Mouse (Mus musculus) hindbrain, postnatal 0 days (tissue): ENCODE measurements at regions not wholly inside any gene's neighbourhood (a gene's known extent, or its start where the extent isn't known, plus 50 kb on each side); places are given as distances from the start of the nearest gene placed in this dataset.
A peak's percentile ranks its signal among the peaks of the same experiment; 100 is the strongest.

Experiments used
- ATAC-seq: fragments of 200-750 bp; cut with Nextera tagmentation; 2 replicates; pipeline ENCODE4 v1.8.0; 2017; ENCODE audit warnings: mild to moderate bottlenecking, moderate TSS enrichment, moderate library complexity
- DNase-seq: peaks from one replicate; pipeline ENCODE4 v3.0.0-alpha.2; 2015; ENCODE audit warnings: low spot score
- H3K27ac ChIP-seq: fragments of 300-500 bp; sonication (generic); 2 replicates; pipeline ENCODE4 v1.5.1; 2014; ENCODE audit warnings: mild to moderate bottlenecking
- H3K27me3 ChIP-seq: fragments of 300-500 bp; sonication (generic); 2 replicates; pipeline ENCODE4 v1.6.1; 2014; ENCODE audit warnings: low read length, mixed read lengths; ENCODE audit not compliant: insufficient read depth
- H3K36me3 ChIP-seq: fragments of 300-500 bp; sonication (generic); 2 replicates; pipeline ENCODE4 v1.6.1; 2014; ENCODE audit warnings: low read length, mixed read lengths; ENCODE audit not compliant: insufficient read depth
- H3K4me1 ChIP-seq: fragments of 300-500 bp; sonication (generic); 2 replicates; pipeline ENCODE4 v1.6.1; 2014; ENCODE audit warnings: antibody characterized with exemption, low read length, mixed read lengths; ENCODE audit not compliant: insufficient read depth
- H3K4me2 ChIP-seq: fragments of 300-500 bp; sonication (generic); 2 replicates; pipeline ENCODE4 v1.6.1; 2014; ENCODE audit warnings: low read depth, mild to moderate bottlenecking, low read length, moderate library complexity, mixed read lengths
- H3K4me3 ChIP-seq: fragments of 300-500 bp; sonication (generic); 2 replicates; pipeline ENCODE4 v1.5.1; 2014; ENCODE audit warnings: low read length
- H3K9ac ChIP-seq: fragments of 300-500 bp; sonication (generic); replicated peaks from 2 replicates; pipeline ENCODE4 v1.6.1; 2014; ENCODE audit warnings: mild to moderate bottlenecking, low read length, moderate library complexity, mixed read lengths
- H3K9me3 ChIP-seq: fragments of 300-500 bp; sonication (generic); 2 replicates; pipeline ENCODE4 v1.6.1; 2016; ENCODE audit warnings: low read length, mixed read lengths
- CTCF ChIP-seq: IDR thresholded peaks from 2 replicates; pipeline ENCODE4 v1.5.1; 2016; ENCODE audit warnings: antibody characterized with exemption, control low read depth, low read depth
- WGBS: fragments of 180-500 bp; shearing (Covaris S2); extraction: QIAGEN DNeasy Blood & Tissue Kit; methylation state at CpG from one replicate; pipeline ENCODE4 v1.1.7; 2014; 5-methylcytosine and 5-hydroxymethylcytosine counted together

DNA sequence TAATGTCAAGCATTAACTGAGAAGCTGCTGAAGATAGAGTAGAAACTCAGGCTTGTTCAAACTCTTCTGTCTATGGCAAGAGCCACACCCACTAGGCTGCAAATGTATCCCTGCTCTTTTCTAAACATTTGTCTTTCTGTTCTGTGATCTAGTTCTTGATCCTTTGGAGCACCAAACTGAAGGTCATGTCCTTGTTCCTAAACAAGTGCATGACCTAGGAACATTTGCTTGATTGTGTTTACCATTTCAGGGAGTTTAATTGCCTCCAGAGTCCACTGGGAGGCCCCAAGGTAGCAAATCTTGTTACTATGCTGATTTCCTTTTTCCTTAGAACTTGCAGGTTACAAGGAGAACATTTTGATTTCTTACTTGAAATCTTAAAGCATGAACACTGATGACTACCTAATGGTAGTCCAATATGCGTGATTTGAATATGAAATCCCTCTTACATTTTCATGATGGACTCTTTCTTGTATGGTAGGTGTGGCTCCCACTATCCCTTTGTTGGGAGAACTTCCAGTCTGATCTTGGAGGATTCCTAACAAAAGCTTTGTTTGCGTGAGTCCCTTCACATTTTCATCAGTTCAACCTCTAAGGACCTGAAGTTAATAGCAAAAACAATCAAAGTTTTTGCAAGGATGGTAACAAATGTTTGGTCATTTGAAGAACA lies 652.9 kb upstream of the 4930452B06Rik start:
- WGBS = 91% methylated on average over 2 of the region's 2 CpGs
- no peak for ATAC-seq

DNA sequence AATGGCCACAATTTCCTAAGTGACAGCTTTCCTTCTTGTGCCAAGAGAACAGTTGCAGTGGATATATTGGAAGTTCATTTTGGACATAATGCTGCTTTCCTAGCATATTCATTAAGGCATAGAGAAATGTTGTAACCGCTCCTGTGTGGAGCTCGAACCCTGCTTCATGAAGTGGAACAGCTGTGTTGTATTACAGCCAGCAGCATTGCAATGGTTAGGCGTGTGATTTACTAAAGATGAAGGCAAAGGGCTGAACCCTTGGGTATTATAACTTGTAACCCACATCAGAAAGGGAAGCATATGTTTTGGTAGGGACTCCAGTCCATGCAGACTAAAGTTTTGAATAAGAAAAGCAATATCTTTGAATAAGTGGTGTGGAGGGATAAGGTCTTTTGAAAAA lies 649.2 kb upstream of the 4930452B06Rik start:
- ATAC-seq (no peak), DNase-seq (no peak)
- TF ChIP-seq CTCF = no peak
- no peaks in the 10 kb centered on the region for H3K4me1 ChIP-seq
- no peak overlapping the region for H3K27ac ChIP-seq
- no peaks in the 10 kb centered on the region for H3K9me3 ChIP-seq
- H3K36me3 ChIP-seq = no peaks in the 10 kb centered on the region
- WGBS = 71% methylated on average over 3 of the region's 3 CpGs
- no peaks in the 10 kb centered on the region for H3K27me3 ChIP-seq
- no peak overlapping the region for H3K4me3 ChIP-seq
- no peak overlapping the region for H3K9ac ChIP-seq
- no peak overlapping the region for H3K4me2 ChIP-seq

More for the DNA sequence above, 652.9 kb upstream of the 4930452B06Rik start:
- no peaks in the 10 kb centered on the region for H3K36me3 ChIP-seq
- DNase-seq = no peak
- no peak overlapping the region for H3K27ac ChIP-seq
- no peaks in the 10 kb centered on the region for H3K9me3 ChIP-seq
- no peak overlapping the region for H3K4me3 ChIP-seq
- no peak overlapping the region for H3K9ac ChIP-seq
- H3K4me1 ChIP-seq = no peaks in the 10 kb centered on the region
- no peak overlapping the region for H3K4me2 ChIP-seq
- H3K27me3 ChIP-seq = no peaks in the 10 kb centered on the region
- TF ChIP-seq CTCF = no peak

DNA sequence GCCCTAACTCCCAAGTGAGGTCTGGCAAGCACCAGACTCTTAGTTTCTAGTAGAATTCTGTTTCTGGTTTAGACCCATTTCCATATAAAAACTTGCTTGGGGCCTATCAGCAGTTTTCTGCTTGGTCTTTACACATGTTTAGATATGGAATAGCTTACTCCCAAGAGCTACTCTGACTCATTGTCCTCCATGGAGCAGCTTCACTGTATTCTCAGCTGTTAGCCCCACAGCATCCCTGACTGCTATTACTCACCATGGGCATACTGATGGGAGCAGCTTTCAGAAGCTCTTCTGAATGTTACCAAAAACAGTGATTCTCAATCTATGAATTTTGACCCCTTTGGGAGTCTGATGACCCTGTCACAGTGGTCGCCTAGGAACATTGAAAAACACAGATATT lies 630.1 kb upstream of the 4930452B06Rik start:
- H3K36me3 ChIP-seq = no peaks in the 10 kb centered on the region
- H3K9ac ChIP-seq = no peak overlapping the region
- no peaks in the 10 kb centered on the region for H3K4me1 ChIP-seq
- DNase-seq = no peak
- TF ChIP-seq CTCF = no peak
- no peaks in the 10 kb centered on the region for H3K27me3 ChIP-seq
- H3K4me2 ChIP-seq = no peak overlapping the region
- H3K4me3 ChIP-seq = no peak overlapping the region
- no peak for ATAC-seq
- WGBS = 80% methylated on average over 1 of the region's 1 CpGs
- H3K27ac ChIP-seq = no peak overlapping the region
- peaks cover 4% of the 10 kb centered on the region; the same call in 1 of the 2 replicates for H3K9me3 ChIP-seq

DNA sequence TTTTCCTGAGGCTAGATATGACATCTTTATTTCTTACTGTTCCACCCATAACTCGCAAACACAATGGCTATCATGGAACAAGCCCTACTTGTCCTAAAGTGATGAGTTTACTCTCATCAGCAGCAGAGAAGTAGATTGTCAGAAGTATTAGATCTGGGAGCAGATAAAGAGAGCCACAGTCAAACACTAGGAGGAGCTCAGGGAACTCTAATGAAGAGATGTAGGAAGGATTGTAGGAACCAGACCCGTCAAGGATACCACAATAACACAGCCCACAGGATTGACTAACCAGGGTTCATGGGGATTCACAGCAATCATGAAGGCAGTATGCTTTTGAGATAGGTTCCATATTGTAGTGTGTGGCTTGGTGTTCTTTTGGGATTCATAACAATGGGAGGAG lies 628.5 kb upstream of the 4930452B06Rik start:
- H3K4me2 ChIP-seq = no peak overlapping the region
- H3K36me3 ChIP-seq = no peaks in the 10 kb centered on the region
- H3K27ac ChIP-seq = no peak overlapping the region
- TF ChIP-seq CTCF = peak; percentile 39
- H3K27me3 ChIP-seq = no peaks in the 10 kb centered on the region
- H3K4me3 ChIP-seq = no peak overlapping the region
- WGBS = 68% methylated on average over 2 of the region's 2 CpGs
- H3K9me3 ChIP-seq = no peaks in the 10 kb centered on the region
- no peak for ATAC-seq
- no peak for DNase-seq
- no peaks in the 10 kb centered on the region for H3K4me1 ChIP-seq
- H3K9ac ChIP-seq = no peak overlapping the region

DNA sequence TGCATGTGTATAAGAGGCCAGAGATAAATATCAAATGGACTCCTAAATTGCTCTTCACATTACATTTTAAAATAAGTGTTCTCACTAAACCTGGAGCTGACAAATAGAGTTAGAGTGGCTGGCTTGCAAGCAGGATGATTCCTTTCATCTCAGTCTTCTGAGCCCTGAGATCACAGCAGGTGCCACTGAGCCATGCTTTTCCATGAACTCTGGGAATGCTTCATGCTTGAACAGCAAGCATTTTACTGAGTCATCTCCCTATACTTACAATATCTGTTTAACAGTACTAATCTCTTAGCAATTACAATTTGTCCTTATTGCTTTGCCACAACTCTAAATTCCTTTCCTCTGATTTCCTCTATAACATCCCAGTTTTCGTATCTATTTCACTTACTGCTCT lies 622.1 kb upstream of the 4930452B06Rik start:
- TF ChIP-seq CTCF = no peak
- ATAC-seq (no peak), DNase-seq (no peak)
- Histone ChIP-seq H3K9ac (no peak overlapping the region), H3K27me3 (no peaks in the 10 kb centered on the region), H3K36me3 (no peaks in the 10 kb centered on the region), H3K4me3 (no peak overlapping the region), H3K4me1 (no peaks in the 10 kb centered on the region), H3K4me2 (no peak overlapping the region), H3K9me3 (no peaks in the 10 kb centered on the region), H3K27ac (no peak overlapping the region)
- 71% methylated on average over 1 of the region's 1 CpGs for WGBS

DNA sequence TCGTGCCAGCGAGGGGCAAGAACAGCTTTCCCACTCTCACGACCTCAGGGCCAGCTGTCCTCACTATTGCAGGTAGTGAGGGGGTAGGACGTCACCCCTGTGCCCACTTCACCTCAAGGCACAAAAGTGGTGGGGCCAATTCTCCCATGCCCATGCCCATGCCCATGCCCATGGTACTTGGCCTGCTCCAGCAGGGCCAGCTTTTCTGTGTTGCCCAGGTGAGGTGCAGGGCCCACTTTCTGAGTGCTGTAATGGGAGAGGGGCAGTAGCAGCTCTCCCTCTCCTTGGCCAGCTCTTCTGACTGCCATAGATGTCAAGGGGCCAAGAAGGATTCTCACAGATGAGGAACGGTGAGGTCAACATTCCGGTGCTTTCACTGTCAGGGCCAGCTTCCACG lies 619.6 kb upstream of the 4930452B06Rik start:
- DNase-seq = no peak
- Histone ChIP-seq H3K4me2 (no peak overlapping the region), H3K9ac (no peak overlapping the region), H3K36me3 (no peaks in the 10 kb centered on the region), H3K4me1 (no peaks in the 10 kb centered on the region), H3K27ac (no peak overlapping the region), H3K9me3 (no peaks in the 10 kb centered on the region), H3K27me3 (no peaks in the 10 kb centered on the region), H3K4me3 (no peak overlapping the region)
- ATAC-seq = peak; percentile 18; the same call in 1 of the 2 replicates
- no peak for TF ChIP-seq CTCF
- 93% methylated on average over 7 of the region's 7 CpGs for WGBS

DNA sequence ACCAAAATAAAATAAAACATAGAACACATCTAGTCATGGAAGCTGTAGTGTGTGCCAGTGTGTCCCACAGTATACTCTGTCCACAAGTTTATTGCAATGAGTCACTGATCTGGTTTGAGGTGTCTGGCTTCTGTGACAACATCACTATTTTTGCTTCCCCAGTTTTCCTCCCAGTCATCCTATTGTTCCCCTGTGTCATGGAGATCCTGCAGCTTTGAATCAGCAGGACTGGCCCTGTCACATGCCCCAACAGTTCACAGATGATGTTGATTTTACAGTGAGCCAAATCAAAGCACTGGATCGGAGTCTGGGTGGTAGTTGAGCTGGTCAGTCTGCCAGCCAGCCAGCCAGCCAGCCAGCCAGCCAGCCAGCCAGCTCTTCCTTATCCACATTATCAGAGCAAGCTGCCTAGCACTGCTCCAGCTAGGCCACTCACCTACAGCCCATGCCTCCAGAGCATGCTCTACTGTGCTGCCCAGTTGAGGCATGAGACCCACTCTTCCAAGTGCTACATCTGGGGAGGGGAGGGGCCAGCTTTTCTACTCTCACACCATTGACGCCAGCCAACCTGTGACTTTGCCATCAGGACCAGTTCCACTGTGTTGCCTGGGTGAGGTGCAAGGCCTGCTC lies 619.1 kb upstream of the 4930452B06Rik start:
- Histone ChIP-seq H3K4me3 (no peak overlapping the region), H3K4me2 (no peak overlapping the region), H3K9me3 (no peaks in the 10 kb centered on the region), H3K27ac (no peak overlapping the region), H3K36me3 (no peaks in the 10 kb centered on the region), H3K4me1 (no peaks in the 10 kb centered on the region), H3K27me3 (no peaks in the 10 kb centered on the region), H3K9ac (no peak overlapping the region)
- no peak for TF ChIP-seq CTCF
- ATAC-seq (peak; percentile 53; the same call in 1 of the 2 replicates), DNase-seq (no peak)
- WGBS = 67% methylated on average over 2 of the region's 2 CpGs
